Mouse (Mus musculus) liver, adult (tissue): ENCODE data around the gene Mfsd6.

Source experiments
- GATA4 ChIP-seq: IDR thresholded peaks from 2 replicates; pipeline ENCODE4 v1.6.1; 2014; ENCODE audit warnings: mild to moderate bottlenecking, low read length; ENCODE audit not compliant: insufficient replicate concordance

The Mfsd6 gene

DNA sequence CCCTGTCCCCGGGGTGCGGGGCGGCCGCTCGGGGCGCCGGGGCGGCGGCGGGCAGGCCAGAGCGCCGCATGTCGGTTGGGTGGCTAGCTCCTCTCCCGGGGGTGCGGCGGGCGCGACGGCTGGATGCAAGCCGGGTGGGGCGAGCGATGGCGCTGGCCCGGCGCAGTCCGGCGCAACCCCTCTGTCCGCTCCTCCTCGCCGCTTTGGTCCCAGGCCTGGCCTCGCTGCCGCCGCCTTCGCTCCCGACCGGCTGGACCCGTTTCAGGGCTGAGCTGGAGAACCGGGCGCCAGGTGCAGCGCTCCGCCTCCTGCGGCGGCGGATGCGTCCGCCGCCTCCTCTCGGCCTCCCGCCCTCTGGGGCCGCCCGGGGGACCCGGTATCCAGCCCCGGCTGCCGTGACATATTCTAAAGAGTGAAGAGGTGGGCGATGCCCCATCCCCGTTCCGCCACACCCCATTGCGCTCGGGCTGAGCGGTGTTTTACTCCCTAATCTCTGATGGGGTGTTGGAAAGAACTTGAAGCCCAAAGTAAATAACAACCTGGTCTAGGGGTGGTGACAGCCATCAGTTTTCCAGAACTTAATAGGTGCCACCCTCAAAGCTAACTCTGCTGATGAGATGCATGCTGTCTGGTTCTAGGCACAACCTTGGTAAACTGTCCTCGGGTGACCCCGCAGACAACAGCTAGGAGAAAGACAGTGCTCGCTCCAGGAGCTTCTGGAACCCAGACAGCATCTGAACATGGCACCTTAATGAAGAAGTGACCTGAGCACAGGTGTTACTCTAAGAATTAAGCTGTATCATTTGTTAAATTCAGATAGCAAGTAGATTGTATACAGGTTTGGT lies at the start of gene Mfsd6:
Gene Mfsd6, minus strand, starts transcription at position 407 of the 845 bp plus-strand sequence.
- TF ChIP-seq GATA4 = no peak

DNA sequence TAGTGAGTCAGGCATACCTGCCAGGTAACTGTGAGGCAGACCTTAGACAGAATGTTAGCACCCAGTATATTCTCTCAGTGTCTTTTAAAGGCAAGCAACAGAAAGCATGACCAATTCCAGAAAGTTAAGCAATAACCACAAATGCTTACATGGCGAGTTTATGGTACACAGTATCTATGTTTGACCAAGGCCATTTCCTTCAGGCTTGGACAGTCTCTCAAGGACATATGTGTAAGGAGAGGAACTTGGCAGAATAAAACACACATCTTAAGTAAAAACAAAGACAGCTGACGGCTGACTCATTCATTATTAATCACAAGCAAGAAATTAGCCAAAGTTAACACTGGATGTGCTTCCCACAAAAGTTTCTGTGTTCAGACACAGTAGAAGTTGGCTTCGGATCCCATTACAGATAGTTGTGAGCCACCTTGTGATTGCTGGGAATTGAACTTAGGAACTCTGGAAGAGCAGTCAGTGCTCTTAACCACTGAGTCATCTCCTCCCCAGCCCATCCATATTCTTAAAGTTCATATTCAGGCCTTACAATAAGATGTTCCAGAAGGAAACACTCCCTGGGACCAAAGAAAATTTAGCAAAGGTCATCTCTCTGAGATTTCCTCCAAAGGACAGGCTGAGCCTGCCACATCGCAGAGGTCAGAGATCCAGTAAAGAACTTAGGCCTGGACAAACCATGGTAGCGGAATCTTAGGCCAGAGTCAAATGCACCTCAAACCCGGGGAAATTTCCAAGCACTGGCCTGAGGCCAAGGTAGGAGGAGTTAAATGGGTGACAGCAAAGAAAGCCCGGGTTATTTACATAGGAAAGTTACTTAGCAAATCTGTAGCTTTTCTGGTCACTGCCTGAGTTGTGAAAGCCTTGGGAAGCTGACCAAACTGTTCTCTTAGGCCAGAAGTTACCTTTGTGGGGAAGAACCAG lies 38.2 kb upstream of the Mfsd6 start:
- no peak for TF ChIP-seq GATA4

DNA sequence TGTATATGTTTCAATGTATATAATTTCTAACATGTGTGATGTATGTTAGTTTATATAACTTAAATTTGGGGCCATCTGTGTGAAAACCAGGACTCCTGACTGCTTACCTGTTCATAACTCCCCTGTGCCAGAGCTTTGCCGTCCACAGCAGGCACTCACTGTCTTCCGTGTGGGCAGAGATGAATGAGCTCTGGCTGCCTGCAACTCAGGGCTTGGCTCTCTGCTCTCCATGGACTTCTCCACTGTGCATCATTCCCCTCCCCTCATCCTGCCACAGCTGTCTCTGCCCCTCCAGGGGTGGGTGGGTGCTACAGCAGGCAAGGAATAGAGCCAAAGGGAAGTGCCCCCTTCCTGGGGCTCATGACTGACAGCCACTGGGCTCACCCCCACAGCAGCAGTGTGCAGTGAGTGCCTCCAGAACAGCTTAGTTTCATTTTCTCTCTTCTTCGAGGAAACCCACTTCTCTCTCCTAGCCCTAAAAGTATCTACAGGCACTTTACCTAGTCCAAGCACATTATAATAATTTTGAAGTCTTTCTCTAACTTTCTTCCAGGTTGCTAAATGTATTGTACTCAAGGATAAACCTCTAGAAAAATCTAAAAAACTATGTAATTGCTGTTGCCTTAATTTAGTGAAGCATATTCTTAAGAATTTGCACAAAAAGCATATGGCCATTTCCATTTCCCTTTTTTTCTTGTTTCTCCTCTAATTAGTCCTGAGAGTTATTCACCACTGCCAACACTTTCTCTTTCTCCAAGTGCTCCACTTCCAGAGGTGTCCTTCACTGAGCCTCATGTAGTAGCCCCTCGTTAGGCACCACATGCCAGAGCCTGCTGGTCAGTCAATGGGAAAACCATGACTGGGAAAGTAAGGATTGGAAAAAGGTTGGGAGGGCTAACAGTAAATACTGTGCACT lies 36.9 kb upstream of the Mfsd6 start:
- no peak for TF ChIP-seq GATA4

DNA sequence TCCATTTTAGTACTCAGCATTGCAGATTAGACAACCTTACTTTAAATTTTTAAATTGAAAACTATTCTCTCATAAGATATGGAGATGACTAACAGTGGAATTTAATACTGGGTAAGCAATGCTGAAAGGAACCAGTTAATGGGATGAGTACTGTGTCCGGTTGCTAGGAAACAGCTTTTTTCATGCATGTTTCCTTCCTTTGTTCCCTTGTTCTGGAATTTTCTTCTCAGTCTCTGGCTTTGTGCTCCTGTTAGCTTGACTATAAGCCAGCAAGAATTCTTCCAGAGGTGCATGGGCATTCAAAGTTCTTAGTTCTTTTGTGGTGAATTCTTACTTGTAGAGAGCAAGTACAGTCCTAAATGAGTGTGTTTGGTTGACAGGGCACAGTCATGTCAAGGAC lies 30.9 kb upstream of the Mfsd6 start:
- no peak for TF ChIP-seq GATA4

DNA sequence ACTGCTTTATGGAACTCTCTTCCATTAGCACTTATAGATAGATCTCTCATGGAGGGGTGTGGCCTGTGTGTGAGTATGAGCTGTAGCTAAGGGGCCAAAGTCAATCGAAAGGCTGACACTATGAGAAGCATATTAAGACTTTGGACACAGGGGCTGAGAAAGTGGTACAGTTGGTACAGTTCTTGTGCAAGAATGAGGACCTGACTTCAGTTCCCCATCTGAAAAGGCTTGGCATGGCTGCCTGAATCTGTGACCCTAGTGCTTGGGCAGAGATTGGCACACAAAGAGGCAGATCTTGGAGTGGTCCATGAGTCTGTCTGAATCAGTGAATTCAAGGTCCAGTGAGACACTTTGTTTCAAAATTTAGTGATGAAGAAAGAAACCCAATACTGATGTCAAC lies 27.1 kb upstream of the Mfsd6 start:
- no peak for TF ChIP-seq GATA4

DNA sequence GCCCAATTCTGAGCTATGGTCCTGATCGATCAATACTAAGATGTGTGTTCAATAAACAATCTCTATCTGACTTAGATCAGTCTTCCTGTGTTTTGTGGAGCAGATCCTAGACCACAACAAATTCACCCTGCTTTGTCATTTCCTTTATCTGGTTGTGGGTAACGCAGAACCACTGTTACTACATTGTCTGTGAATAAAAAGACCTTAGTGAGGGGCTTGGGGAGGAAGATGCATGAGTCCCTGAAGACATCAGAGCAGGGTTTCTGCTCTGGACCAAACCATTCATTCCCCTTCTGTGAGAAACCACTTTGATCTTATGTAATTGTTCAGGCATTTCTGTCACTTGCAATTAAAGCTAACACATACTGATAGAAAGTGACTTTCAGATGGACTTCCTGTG lies 26.6 kb upstream of the Mfsd6 start:
- TF ChIP-seq GATA4 = no peak

DNA sequence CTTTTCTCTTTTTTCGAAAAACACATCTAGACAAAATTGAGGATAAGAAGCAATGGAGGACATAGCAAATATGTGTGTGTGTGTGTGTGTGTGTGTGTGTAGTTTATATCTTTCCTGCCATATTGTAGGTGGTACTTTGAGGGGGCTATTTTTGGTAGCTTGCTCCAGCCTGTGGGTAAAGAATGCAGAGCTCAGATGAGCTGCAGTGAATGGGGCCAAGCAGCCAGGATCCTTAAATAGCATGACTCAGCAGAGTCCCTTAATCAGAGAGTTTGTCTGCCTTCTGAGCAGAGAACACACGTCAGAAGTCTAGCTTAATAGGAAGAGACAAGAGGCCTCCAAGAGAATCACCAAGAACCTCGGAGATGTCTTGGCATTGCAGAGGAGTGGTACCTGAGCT lies 25.4 kb upstream of the Mfsd6 start:
- TF ChIP-seq GATA4 = no peak

DNA sequence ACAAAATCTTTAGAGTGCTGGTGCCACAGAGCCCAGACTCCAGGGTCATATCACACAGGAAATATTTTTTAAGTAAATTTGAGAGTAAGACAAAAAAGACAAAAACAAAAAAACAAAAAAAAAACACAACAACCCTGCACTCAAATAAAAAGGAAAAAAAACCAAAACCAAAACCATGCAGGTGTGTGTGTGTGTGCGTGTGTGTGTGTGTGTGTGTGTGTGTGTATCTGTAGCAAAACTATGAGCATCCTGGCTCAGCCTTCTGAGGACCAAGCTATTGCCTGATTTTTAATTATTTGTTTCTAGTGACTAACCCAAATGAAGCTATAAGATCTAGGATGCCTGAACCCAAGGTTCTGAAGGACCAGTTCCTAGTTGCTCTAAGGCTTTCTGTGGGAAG lies 24.4 kb upstream of the Mfsd6 start:
- TF ChIP-seq GATA4 = no peak

DNA sequence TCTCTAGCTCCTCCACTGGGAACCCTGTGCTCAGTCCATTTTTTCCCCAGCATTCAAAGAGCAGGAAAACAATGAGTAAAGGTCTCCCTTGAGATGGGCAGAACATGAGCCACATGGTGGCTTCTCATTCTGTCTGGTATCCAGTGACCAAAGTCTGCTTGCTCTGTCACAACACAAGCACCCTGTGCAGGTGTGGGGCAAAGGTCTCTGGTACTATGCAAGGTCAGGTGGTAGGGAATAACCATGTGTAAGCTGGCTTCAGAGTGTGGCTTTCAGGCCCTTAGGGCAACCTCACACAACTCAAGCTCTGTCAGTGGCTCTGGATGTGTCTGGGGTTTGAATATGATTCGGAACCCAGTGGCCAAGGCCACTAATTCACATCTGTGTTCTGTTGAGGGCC lies 22.7 kb upstream of the Mfsd6 start:
- TF ChIP-seq GATA4 = no peak

DNA sequence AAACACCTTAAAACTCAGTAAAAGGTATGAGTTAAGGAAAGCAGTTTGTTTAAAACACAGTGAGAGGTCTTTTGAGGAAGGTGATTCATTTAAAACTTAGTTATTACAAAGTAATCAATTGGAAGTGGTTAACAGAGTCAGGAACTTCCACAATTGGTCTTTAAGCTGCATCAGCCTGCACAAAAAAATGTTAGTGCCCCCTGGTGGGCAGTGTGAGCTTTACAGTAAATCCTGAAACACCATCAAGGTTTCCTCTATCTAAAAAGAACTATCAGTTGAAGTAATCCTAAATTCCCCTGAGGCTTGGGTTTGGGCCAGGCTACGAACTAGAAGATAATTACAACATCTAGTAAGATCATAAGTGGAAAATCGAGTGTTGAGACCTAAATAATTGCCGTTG lies 21.0 kb upstream of the Mfsd6 start:
- no peak for TF ChIP-seq GATA4

DNA sequence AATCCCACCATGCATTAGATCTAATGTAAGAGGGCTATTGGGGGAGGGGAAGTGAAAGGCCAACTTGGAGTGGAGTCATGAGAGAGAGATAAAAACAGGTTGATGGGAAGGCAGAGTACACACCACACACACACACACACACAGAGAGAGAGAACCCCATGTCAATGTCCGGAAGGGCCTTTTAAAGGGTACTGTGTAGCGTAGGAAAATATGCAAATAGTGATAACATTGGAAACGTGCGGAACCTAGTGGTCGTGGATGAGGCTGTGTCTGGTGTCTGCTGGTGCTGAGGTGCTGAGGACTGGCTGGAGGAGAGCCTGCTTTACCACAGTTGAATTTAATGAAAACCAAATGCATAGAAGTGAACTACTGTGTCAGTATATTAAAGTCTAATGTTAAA lies 15.3 kb upstream of the Mfsd6 start:
- no peak for TF ChIP-seq GATA4

DNA sequence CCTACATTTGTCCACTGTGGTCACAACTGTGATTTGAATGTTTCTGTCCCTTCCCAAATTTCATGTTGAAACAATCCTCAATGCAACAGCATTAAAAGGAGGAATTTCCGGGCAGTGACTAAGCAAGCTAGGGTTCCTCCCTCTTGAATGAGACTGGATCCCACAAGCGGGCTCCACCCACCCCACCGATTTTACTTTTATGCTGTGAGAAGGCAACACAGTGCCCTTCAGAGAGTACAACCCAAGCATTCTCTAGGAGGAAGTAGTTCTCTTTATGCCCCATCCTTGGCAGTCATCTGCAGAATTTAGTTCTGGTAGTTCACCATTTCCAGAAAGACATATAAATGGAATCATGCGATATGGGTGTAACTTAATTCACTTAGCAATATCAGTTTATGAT lies 6.9 kb upstream of the Mfsd6 start:
- TF ChIP-seq GATA4 = no peak

DNA sequence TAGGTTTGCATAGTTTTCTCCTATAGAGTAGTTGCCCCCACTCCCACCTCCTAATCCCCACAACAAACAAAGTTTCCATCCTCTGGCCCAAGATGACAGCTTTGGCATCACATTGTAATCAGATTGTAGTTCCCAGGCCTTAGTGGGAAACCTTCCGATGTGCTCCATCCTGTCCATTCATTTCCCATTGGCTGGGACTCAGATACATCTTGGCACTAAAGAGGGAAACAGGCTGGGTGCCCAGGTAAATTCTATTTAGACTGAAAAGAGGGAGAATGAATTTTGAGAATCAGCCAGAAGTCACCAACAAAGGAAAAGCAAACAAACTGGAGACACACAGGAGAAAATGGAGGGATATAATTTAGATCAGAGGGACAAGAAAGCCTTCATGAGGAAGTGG lies 3.0 kb upstream of the Mfsd6 start:
- no peak for TF ChIP-seq GATA4

DNA sequence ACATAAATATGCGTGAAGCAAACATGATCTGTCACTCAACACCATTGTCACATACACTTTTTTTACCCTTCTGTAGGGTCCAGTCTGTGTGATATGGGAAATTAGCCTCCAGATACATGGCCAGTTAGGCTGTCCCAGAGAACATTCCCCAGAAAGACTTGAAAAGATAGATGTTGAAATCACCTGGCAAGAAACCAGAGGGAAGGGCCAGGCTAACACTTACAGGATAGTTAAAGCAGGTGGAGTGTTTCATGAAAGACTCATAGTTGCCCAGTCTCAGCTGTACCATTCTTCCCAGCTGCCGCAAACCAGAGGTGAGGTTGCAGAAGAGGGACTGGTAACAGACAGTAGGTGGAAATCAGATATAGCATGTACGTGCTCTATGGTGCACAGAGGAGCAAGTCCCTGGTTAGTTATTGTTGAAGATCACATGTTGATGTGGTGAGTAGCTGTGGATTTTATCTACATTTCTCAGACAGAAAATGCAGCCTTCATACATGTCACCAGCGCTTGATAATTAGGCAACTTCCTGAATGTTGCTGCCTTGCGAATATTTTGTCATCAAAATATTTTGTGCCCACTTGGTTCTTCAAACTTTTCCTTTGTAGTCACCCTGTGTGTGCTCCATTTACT lies 1.7 kb upstream of the Mfsd6 start:
- TF ChIP-seq GATA4 = no peak
